Mouse (Mus musculus) neural tube, embryonic 13.5 days (tissue): ENCODE measurements around the gene Sgpp2. TPM values are rescaled to one million over a fixed set of nuclear protein-coding genes. Genes with fewer than 3 reads are reported as not detected.
A peak's percentile ranks its signal among the peaks of the same experiment; 100 is the strongest.

ENCODE experiments used
- ATAC-seq: fragments of 200-750 bp; cut with Nextera tagmentation; 2 replicates; pipeline ENCODE4 v1.8.0; 2017; ENCODE audit warnings: low read depth, mild to moderate bottlenecking, moderate TSS enrichment, moderate library complexity
- H3K27ac ChIP-seq: fragments of 300-500 bp; sonication (generic); replicated peaks from 2 replicates; pipeline ENCODE4 v1.5.1; 2015; ENCODE audit warnings: moderate library complexity, mild to moderate bottlenecking, inconsistent platforms
- H3K27me3 ChIP-seq: fragments of 300-500 bp; sonication (generic); 2 replicates; pipeline ENCODE4 v1.6.1; 2015; ENCODE audit warnings: mild to moderate bottlenecking, inconsistent platforms
- H3K36me3 ChIP-seq: fragments of 300-500 bp; sonication (generic); 2 replicates; pipeline ENCODE4 v1.6.1; 2015; ENCODE audit warnings: mild to moderate bottlenecking, inconsistent platforms
- H3K4me1 ChIP-seq: fragments of 300-500 bp; sonication (generic); replicated peaks from 2 replicates; pipeline ENCODE4 v1.6.1; 2015; ENCODE audit warnings: inconsistent platforms
- H3K4me2 ChIP-seq: fragments of 300-500 bp; sonication (generic); 2 replicates; pipeline ENCODE4 v1.6.1; 2015; ENCODE audit warnings: inconsistent platforms, mild to moderate bottlenecking, moderate library complexity
- H3K4me3 ChIP-seq: fragments of 300-500 bp; sonication (generic); 2 replicates; pipeline ENCODE4 v1.5.1; 2015; ENCODE audit warnings: mild to moderate bottlenecking, inconsistent platforms
- H3K9ac ChIP-seq: fragments of 300-500 bp; sonication (generic); 2 replicates; pipeline ENCODE4 v1.6.1; 2015; ENCODE audit warnings: moderate library complexity, mild to moderate bottlenecking, inconsistent platforms
- H3K9me3 ChIP-seq: fragments of 300-500 bp; sonication (generic); 2 replicates; pipeline ENCODE4 v1.6.1; 2016; ENCODE audit warnings: inconsistent platforms
- WGBS: fragments of 180-500 bp; shearing (Covaris S2); methylation state at CpG from one replicate; pipeline ENCODE4 v1.1.7; 2015; 5-methylcytosine and 5-hydroxymethylcytosine counted together
- polyA plus RNA-seq: library from polyadenylated mRNA; unstranded; fragments of >200 nt; fragmentation: Nextera tagmentation; extraction: Ambion mirVana; gene quantifications from 2 replicates; pipeline ENCODE4 v1.2.1, GENCODE M21; 2015

Gene Sgpp2
- polyA plus RNA-seq, 1 experiment from 2014 or later = 2.3 TPM

- H3K9ac ChIP-seq = no peak overlapping the region
- no peak overlapping the region for H3K4me2 ChIP-seq
- H3K4me3 ChIP-seq = no peak overlapping the region
- H3K36me3 ChIP-seq = peaks cover 15% of the 10 kb centered on the region; the same call in 1 of the 2 replicates
- H3K4me1 ChIP-seq = no peaks in the 10 kb centered on the region
- H3K27me3 ChIP-seq = no peaks in the 10 kb centered on the region
- H3K9me3 ChIP-seq = no peaks in the 10 kb centered on the region
- no peak overlapping the region for H3K27ac ChIP-seq
- ATAC-seq = no peak
- WGBS = 94% methylated on average over 9 of the region's 9 CpGs
Observed at GRCm38 (mm10) chr1:78417154-78417911, 107.2 kb downstream of the Sgpp2 start.

- Histone ChIP-seq H3K27ac (no peak overlapping the region), H3K36me3 (peaks cover 24% of the 10 kb centered on the region), H3K4me3 (no peak overlapping the region), H3K9ac (no peak overlapping the region), H3K4me2 (no peak overlapping the region), H3K9me3 (no peaks in the 10 kb centered on the region), H3K4me1 (no peaks in the 10 kb centered on the region), H3K27me3 (no peaks in the 10 kb centered on the region)
- WGBS = 45% methylated on average over 4 of the region's 4 CpGs
- ATAC-seq = peak; percentile 75; the same call in 1 of the 2 replicates
Observed at GRCm38 (mm10) chr1:78419593-78419992, 109.4 kb downstream of the Sgpp2 start.

- H3K4me1 ChIP-seq = no peaks in the 10 kb centered on the region
- ATAC-seq = no peak
Observed at GRCm38 (mm10) chr1:78420271-78420670, 110.1 kb downstream of the Sgpp2 start.

GRCm38 (mm10) chr1:78421749-78422148 is 111.6 kb downstream of the Sgpp2 start:
- no peak for ATAC-seq

More at GRCm38 (mm10) chr1:78420271-78420670, 110.1 kb downstream of the Sgpp2 start:
- Histone ChIP-seq H3K9me3 (no peaks in the 10 kb centered on the region), H3K4me3 (no peak overlapping the region), H3K9ac (no peak overlapping the region), H3K27me3 (no peaks in the 10 kb centered on the region), H3K27ac (no peak overlapping the region), H3K4me2 (no peak overlapping the region), H3K36me3 (peaks cover 27% of the 10 kb centered on the region)
- WGBS = 92% methylated on average over 6 of the region's 6 CpGs

GRCm38 (mm10) chr1:78422576-78422975 is 112.4 kb downstream of the Sgpp2 start:
- peaks cover 24% of the 10 kb centered on the region for H3K36me3 ChIP-seq
- H3K27ac ChIP-seq = no peak overlapping the region
- WGBS = 42% methylated on average over 2 of the region's 2 CpGs
- no peak overlapping the region for H3K4me2 ChIP-seq
- ATAC-seq = no peak
- no peak overlapping the region for H3K4me3 ChIP-seq
- H3K9ac ChIP-seq = no peak overlapping the region
- no peaks in the 10 kb centered on the region for H3K27me3 ChIP-seq
- peaks cover 6% of the 10 kb centered on the region for H3K4me1 ChIP-seq
- H3K9me3 ChIP-seq = no peaks in the 10 kb centered on the region

More at GRCm38 (mm10) chr1:78421749-78422148, 111.6 kb downstream of the Sgpp2 start:
- WGBS = 76% methylated on average over 5 of the region's 5 CpGs
- H3K27ac ChIP-seq = no peak overlapping the region
- H3K27me3 ChIP-seq = no peaks in the 10 kb centered on the region
- no peaks in the 10 kb centered on the region for H3K9me3 ChIP-seq
- H3K4me1 ChIP-seq = peaks cover 6% of the 10 kb centered on the region
- no peak overlapping the region for H3K4me2 ChIP-seq
- H3K4me3 ChIP-seq = no peak overlapping the region
- peaks cover 27% of the 10 kb centered on the region for H3K36me3 ChIP-seq
- H3K9ac ChIP-seq = no peak overlapping the region

GRCm38 (mm10) chr1:78424848-78425247 is 114.7 kb downstream of the Sgpp2 start:
- Histone ChIP-seq H3K27me3 (no peaks in the 10 kb centered on the region), H3K27ac (0 out of 2 replicates have a peak overlapping the region, but pooled peaks have one; percentile 59), H3K4me2 (no peak overlapping the region), H3K36me3 (peaks cover 19% of the 10 kb centered on the region), H3K9me3 (no peaks in the 10 kb centered on the region), H3K4me3 (no peak overlapping the region), H3K4me1 (peaks cover 6% of the 10 kb centered on the region), H3K9ac (no peak overlapping the region)
- WGBS = 82% methylated on average over 4 of the region's 4 CpGs
- no peak for ATAC-seq

GRCm38 (mm10) chr1:78425309-78425708 is 115.2 kb downstream of the Sgpp2 start:
- Histone ChIP-seq H3K4me2 (no peak overlapping the region), H3K9me3 (no peaks in the 10 kb centered on the region), H3K4me3 (no peak overlapping the region), H3K36me3 (peaks cover 19% of the 10 kb centered on the region), H3K4me1 (peaks cover 6% of the 10 kb centered on the region), H3K9ac (no peak overlapping the region), H3K27me3 (no peaks in the 10 kb centered on the region), H3K27ac (peak overlapping the region; percentile 59)
- 78% methylated on average over 7 of the region's 7 CpGs for WGBS
- ATAC-seq = no peak

- H3K36me3 ChIP-seq = peaks cover 19% of the 10 kb centered on the region
- WGBS = 80% methylated on average over 7 of the region's 7 CpGs
- ATAC-seq = peak; percentile 50; the same call in 1 of the 2 replicates
Observed at GRCm38 (mm10) chr1:78425793-78426700, 115.9 kb downstream of the Sgpp2 start.

GRCm38 (mm10) chr1:78426841-78427240 is 116.7 kb downstream of the Sgpp2 start:
- Histone ChIP-seq H3K9ac (no peak overlapping the region), H3K4me2 (no peak overlapping the region), H3K9me3 (no peaks in the 10 kb centered on the region), H3K4me3 (no peak overlapping the region), H3K27me3 (no peaks in the 10 kb centered on the region), H3K27ac (no peak overlapping the region), H3K36me3 (peaks cover 16% of the 10 kb centered on the region), H3K4me1 (peaks cover 6% of the 10 kb centered on the region)
- 72% methylated on average over 3 of the region's 3 CpGs for WGBS
- no peak for ATAC-seq

More at GRCm38 (mm10) chr1:78425793-78426700, 115.9 kb downstream of the Sgpp2 start:
- H3K4me3 ChIP-seq = no peak overlapping the region
- H3K27ac ChIP-seq = peak overlapping the region; percentile 59
- H3K4me1 ChIP-seq = peaks cover 6% of the 10 kb centered on the region
- H3K4me2 ChIP-seq = no peak overlapping the region
- no peaks in the 10 kb centered on the region for H3K9me3 ChIP-seq
- no peak overlapping the region for H3K9ac ChIP-seq
- H3K27me3 ChIP-seq = no peaks in the 10 kb centered on the region

- H3K27ac ChIP-seq = no peak overlapping the region
- no peak for ATAC-seq
- 44% methylated on average over 11 of the region's 11 CpGs for WGBS
- peaks cover 6% of the 10 kb centered on the region for H3K4me1 ChIP-seq
- H3K9me3 ChIP-seq = no peaks in the 10 kb centered on the region
- no peaks in the 10 kb centered on the region for H3K27me3 ChIP-seq
- H3K9ac ChIP-seq = no peak overlapping the region
- peaks cover 9% of the 10 kb centered on the region; the same call in 1 of the 2 replicates for H3K36me3 ChIP-seq
- no peak overlapping the region for H3K4me2 ChIP-seq
- no peak overlapping the region for H3K4me3 ChIP-seq
Observed at GRCm38 (mm10) chr1:78428851-78429250, 118.7 kb downstream of the Sgpp2 start.

GRCm38 (mm10) chr1:78433472-78433871 is 123.3 kb downstream of the Sgpp2 start:
- Histone ChIP-seq H3K4me2 (no peak overlapping the region), H3K27ac (no peak overlapping the region), H3K9ac (no peak overlapping the region), H3K36me3 (no peaks in the 10 kb centered on the region), H3K4me1 (no peaks in the 10 kb centered on the region), H3K9me3 (no peaks in the 10 kb centered on the region), H3K4me3 (no peak overlapping the region), H3K27me3 (no peaks in the 10 kb centered on the region)
- ATAC-seq = no peak
- WGBS = 94% methylated on average over 9 of the region's 9 CpGs

- no peak overlapping the region for H3K4me2 ChIP-seq
- no peak for ATAC-seq
- no peaks in the 10 kb centered on the region for H3K27me3 ChIP-seq
- no peak overlapping the region for H3K27ac ChIP-seq
- H3K4me3 ChIP-seq = no peak overlapping the region
- H3K9ac ChIP-seq = no peak overlapping the region
- no peaks in the 10 kb centered on the region for H3K4me1 ChIP-seq
- peaks cover 11% of the 10 kb centered on the region for H3K36me3 ChIP-seq
- no peaks in the 10 kb centered on the region for H3K9me3 ChIP-seq
- 77% methylated on average over 2 of the region's 2 CpGs for WGBS
Observed at GRCm38 (mm10) chr1:78435967-78436366, 125.8 kb downstream of the Sgpp2 start.
